Mouse (Mus musculus) testis, adult 2 months (tissue): ENCODE measurements around the gene Erp29.

Experiments
- CTCF ChIP-seq: fragments of 200-500 bp; IDR thresholded peaks from 2 replicates; pipeline ENCODE4 v1.5.1; 2012; ENCODE audit warnings: low read depth, mild to moderate bottlenecking, inconsistent platforms, low read length, moderate library complexity; ENCODE audit not compliant: control insufficient read depth, insufficient read depth, insufficient replicate concordance
- POLR2A ChIP-seq: fragments of 200-500 bp; IDR thresholded peaks from 2 replicates; pipeline ENCODE4 v1.6.1; 2012; ENCODE audit warnings: low read depth, mild to moderate bottlenecking, inconsistent platforms, low read length, moderate library complexity; ENCODE audit not compliant: control insufficient read depth

DNA sequence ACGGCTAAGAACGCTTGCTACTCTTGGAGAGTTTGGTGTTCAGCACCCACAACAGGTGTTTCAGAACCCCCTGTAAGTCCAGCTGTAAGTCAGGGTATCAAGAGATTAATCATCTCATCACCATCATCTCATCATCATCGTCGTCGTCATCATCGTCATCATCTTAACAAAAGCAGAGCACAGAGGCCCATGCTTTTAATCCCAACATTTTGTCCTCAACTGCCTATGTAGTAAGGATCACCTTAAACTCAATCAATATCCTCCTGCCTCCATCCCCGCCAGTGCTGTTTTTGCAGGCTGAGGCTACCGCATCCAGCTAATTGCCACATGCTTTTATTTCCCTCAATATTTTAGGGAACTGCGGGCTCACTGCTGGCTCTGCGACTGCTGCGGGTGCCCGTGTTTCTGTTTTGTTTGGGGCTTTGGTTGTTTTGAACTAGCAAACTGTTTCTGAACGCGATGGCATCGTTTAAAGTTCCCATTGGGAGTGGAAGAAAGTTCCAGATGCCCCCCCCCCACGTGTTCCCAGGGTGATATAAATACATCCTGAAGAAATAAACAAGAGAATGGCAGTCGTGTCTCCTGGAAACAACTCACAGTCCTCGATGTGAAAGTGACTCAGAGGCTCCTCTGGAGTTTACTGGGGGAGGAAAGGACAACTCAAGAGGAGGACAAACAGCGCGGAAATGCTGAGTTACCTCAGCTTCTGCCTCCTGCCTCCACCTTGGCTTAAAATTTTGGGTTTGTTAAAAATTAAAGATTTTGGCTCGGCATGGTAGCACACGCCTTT is 66.0 kb downstream of the Erp29 start:
- TF ChIP-seq CTCF = no peak
- TF ChIP-seq POLR2A = no peak
